Mouse (Mus musculus) left cerebral cortex, adult 2 months (tissue): ENCODE data around the gene Col27a1. TPM values are rescaled to one million over a fixed set of nuclear protein-coding genes. Genes with fewer than 3 reads are reported as not detected.

ENCODE experiments used
- DNase-seq, 2 experiments: peaks; one replicate each; pipeline ENCODE4 v3.0.0; 2021 to 2022; ENCODE audit warnings: low spot score in 2 of 2, mixed read lengths in 1 of 2; ENCODE audit errors: extremely low spot score in 1 of 2
- H3K27ac ChIP-seq: fragments of 200-600 bp; 2 replicates; pipeline ENCODE4 v1.8.1; 2022
- H3K4me3 ChIP-seq: fragments of 200-600 bp; 2 replicates; pipeline ENCODE4 v1.8.1; 2022
- CTCF ChIP-seq: fragments of 200-600 bp; IDR thresholded peaks from 2 replicates; pipeline ENCODE4 v1.8.1; 2022; ENCODE audit warnings: antibody characterized with exemption, mild to moderate bottlenecking, moderate library complexity
- intact Hi-C: fragments of 180-260 bp; cut with DNase I; formaldehyde crosslinking; loops from one replicate; pipeline ENCODE4 v1.15.1; 2025
- total RNA-seq, 2 experiments: library from RNA; stranded (reverse); gene quantifications; 2 replicates each; pipeline ENCODE4 v1.2.3; 2021

Gene Col27a1
- total RNA-seq, 2 experiments from 2014 or later = 4.6 to 4.9 TPM

DNA sequence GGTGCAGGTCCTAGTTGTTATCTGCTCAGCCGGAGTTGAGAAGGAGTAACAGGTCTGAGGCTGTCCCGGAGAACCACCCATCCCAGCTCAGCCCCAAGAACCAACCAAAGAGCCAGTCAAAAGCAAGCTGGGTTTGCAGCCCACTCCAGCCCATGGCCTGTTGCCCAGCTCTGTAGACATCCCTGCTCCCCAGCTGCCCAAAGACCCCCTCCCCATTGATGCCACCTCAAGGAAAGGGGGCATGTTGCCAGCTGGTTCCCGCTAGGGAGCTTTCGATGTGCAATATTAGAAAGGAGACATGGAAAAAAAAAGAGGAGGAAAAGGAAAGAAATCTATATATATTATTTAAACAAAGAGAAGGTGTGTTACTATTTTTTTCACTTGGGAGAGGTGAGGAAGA lies 119.6 kb downstream of the Col27a1 start:
- no peak overlapping the region for H3K27ac ChIP-seq
- no peak for TF ChIP-seq CTCF
- H3K4me3 ChIP-seq = no peak overlapping the region
- DNase-seq = no peak
- intact Hi-C loops = no loop called here

DNA sequence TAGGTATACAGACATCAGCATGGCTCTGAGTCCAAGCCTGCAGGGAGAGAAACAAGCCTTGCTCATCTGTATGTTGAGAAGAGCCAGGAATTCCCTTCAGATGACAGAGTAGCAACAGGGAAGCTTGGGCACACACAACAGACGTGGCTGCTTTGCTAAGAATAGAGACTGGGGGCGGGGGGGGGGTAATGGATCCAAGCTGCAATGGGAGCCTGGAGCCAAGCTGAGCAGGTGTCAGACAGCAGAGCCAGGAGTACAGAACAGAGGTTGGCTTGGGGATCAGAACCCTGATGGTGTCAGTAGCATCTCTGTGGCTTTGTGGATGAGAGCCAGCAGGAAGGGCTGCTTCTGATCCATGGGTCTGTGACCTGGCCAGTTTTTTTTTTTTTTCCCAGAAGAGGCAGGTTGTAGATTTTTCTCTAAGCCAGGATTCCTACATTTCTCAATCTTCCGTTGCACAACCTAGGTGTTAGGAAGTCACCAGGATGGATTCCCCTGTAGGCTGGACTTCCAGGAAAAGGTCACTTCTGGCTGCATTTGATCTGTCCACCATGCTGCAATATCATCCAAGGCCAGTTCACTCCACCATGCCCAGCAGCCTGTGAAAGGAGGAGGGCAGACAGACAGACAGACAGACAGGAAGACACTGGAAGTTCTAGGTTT lies 124.7 kb downstream of the Col27a1 start:
- DNase-seq = no peak
- intact Hi-C loops = no loop called here
- no peak overlapping the region for H3K27ac ChIP-seq
- TF ChIP-seq CTCF = no peak
- H3K4me3 ChIP-seq = no peak overlapping the region

DNA sequence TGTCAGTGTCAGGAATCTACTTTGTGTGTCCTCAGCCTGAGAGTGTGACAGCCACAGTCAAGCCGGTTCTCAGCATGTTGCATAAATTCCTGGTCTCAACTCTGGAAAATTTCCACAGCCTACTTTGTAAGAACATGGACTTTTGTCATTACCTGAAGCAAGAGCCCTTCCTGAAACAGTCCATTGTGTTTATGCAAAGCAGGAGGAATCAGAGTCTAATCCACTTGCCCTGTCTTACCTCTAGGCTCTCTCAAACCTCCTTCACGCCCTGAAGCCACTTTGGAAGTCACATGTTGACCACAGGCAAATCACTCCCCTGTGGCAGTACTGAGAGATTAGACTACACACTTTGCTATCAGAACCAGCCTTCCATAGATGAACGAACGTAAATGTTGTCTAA lies 128.7 kb downstream of the Col27a1 start:
- TF ChIP-seq CTCF = no peak
- no peak for DNase-seq
- intact Hi-C loops = no loop called here
- H3K4me3 ChIP-seq = no peak overlapping the region
- no peak overlapping the region for H3K27ac ChIP-seq

- Histone ChIP-seq H3K27ac (no peak overlapping the region), H3K4me3 (no peak overlapping the region)
- TF ChIP-seq CTCF = no peak
- intact Hi-C loops = no loop called here
- no peak for DNase-seq
These were observed 129.8 kb downstream of the Col27a1 start for GRCm38 (mm10) chr4:63343608-63344007.

DNA sequence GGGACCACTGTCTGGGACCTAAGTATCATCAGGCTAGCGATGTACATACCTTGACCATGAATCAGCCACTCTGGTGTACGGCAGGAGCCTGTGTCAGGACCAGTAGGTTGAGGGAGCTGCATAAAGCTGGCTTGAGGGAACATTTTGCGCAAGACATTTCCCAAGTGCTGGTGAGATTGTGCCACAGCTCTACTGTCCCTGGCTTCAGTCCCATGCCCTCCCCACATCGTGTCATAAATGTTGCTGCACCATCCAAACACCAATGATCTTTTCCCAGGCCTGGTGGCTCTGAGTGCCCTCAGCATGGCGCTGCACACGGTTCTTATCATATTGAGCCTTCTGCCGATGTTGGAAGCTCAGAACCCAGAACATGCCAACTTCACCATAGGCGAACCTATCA lies 130.5 kb downstream of the Col27a1 start, which contains the start of gene Orm1:
Gene Orm1 (plus strand): TSS at position 266 of the 400 bp plus-strand sequence.
- intact Hi-C loops = no loop called here
- DNase-seq = no peak
- TF ChIP-seq CTCF = no peak
- Histone ChIP-seq H3K4me3 (no peak within 1 kb of the TSS), H3K27ac (no peak within 1 kb of the TSS)

GRCm38 (mm10) chr4:63345261-63345660 lies 131.5 kb downstream of the Col27a1 start:
- TF ChIP-seq CTCF = no peak
- no peak for DNase-seq
- intact Hi-C loops = no loop called here
- no peak overlapping the region for H3K4me3 ChIP-seq
- no peak overlapping the region for H3K27ac ChIP-seq

GRCm38 (mm10) chr4:63346659-63347058 lies 132.9 kb downstream of the Col27a1 start:
- Histone ChIP-seq H3K27ac (no peak overlapping the region), H3K4me3 (no peak overlapping the region)
- no peak for DNase-seq
- no peak for TF ChIP-seq CTCF
- intact Hi-C loops = no loop called here

DNA sequence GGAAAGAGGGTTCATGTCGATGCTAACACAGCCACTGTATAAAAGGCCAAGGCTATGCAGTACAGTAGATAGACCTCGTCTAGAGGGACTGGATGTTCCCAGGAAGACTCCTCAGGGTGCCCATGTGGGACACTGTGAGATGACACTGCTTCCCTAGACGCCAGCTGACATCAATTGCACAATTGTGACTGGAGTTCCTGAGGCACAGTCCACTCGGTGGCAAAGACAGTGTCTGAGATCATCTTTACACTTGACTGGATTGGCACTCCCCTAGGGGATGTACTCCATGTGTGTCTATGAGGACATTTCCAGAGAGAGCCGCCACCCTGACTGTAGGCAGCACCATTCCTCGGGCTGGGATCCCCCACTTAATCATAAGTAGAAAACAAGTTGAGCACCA lies 134.7 kb downstream of the Col27a1 start:
- Histone ChIP-seq H3K27ac (no peak overlapping the region), H3K4me3 (no peak overlapping the region)
- intact Hi-C loops = no loop called here
- no peak for DNase-seq
- no peak for TF ChIP-seq CTCF

DNA sequence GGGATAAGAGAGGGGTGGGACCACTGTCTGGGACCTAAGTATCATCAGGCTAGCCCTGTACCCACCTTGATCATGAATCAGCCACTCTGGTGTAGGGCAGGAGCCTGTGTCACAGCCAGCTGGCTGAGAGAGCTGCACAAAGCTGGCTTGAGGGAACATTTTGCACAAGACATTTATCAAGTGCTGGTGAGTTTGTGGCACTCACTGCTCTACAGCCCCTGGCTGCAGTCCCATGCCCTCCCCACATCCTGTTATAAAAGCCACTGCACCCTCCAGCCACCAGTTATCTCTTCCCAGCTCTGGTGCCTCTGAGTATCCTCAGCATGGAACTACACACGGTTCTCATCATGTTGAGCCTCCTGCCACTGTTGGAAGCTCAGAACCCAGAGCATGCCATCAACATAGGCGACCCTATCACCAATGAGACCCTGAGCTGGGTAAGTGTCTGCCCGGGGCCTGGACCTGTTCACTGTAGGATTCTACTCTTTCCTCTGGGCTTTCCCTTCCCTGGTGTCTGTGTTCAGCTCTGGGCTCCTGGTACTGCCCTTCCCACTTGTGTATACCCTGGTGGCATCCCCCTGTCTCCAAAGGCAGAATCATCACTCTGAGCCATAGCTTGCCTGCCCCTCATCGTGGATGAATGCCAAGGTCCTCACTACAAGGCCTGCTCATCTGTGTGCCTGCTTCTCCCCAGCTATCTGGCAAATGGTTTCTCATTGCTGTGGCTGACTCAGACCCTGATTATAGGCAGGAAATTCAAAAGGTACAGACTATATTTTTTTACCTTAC lies 142.3 kb downstream of the Col27a1 start, which contains the start of gene Orm3:
Gene Orm3 (plus strand): TSS at position 286 of the 789 bp plus-strand sequence.
- Histone ChIP-seq H3K27ac (no peak within 1 kb of the TSS), H3K4me3 (no peak within 1 kb of the TSS)
- DNase-seq = no peak
- intact Hi-C loops = no loop called here
- TF ChIP-seq CTCF = no peak

DNA sequence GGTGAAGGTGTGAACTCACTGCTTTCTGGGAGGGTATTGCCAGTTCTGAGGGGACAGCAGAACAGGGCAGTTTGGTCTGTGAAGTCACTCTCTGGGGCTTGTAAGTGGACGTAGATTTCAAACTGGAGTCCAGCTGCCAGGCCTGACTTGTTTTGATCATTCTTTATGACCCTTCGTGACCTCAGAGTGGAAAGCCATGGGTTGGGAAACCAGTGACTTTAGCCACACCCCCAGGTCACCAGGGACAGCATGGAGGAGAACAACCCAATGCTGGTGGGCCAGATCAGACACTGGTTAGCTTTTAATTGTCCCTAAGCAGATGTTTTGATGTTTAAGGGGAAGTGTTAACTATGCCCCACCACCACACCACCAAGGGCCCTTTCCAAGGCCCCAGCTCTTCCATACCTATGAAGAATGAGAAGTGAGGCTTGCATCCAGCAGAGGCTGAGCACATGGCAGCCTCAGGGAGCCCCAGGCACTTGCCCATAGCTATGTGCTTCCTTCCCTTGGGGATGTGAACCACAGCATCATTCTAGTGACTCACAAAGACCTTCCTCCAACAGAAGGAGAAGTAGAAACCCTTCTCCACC lies 143.3 kb downstream of the Col27a1 start:
- TF ChIP-seq CTCF = no peak
- Histone ChIP-seq H3K4me3 (no peak overlapping the region), H3K27ac (no peak overlapping the region)
- no peak for DNase-seq
- intact Hi-C loops = no loop called here

DNA sequence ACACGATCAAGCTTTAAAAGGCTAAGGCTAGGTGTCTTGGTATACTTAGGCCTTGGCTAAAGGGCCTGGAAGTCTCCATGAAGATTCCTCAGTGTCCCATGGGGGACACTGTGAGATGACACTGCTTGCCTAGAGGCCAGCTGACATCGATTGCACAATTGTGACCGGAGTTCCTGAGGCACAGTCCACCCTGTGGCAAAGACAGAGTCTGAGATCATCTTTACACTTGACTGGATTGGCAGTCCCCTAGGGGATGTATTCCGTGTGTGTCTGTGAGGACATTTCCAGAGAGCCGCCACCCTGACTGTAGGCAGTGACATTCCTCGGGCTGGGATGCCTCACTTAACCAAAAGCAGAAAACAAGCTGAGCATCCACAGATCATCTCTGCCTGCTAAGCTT lies 146.1 kb downstream of the Col27a1 start:
- intact Hi-C loops = no loop called here
- Histone ChIP-seq H3K4me3 (no peak overlapping the region), H3K27ac (no peak overlapping the region)
- no peak for DNase-seq
- TF ChIP-seq CTCF = no peak

DNA sequence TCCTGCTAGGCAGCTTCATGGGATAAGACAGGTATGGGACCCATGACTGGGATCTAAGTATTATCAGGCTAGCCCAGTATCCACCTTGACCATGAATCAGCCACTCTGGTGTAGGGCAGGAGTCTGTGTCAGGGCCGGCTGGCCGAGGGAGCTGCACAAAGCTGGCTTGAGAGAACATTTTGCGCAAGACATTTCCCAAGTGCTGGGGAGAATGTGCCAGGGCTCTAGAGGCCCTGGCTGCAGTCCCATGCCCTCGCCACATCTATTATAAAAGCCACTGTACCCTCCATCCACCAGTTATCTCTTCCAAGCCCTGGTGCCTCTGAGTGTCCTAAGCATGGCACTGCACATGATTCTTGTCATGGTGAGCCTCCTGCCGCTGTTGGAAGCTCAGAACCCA lies 148.3 kb downstream of the Col27a1 start, which contains the start of gene Orm2:
Gene Orm2 (plus strand): TSS at position 300 of the 400 bp plus-strand sequence.
- no peak for DNase-seq
- no peak within 1 kb of the TSS for H3K4me3 ChIP-seq
- no peak within 1 kb of the TSS for H3K27ac ChIP-seq
- TF ChIP-seq CTCF = no peak
- intact Hi-C loops = no loop called here
